Mouse (Mus musculus) cortical plate, adult 2 months (tissue): ENCODE measurements around the gene Cab39. TPM values are rescaled to one million over a fixed set of nuclear protein-coding genes. Genes with fewer than 3 reads are reported as not detected.

ENCODE experiments used
- H3K27ac ChIP-seq: fragments of 200-500 bp; 2 replicates; pipeline ENCODE4 v1.5.1; 2012; ENCODE audit warnings: low read length, control low read depth, inconsistent platforms; ENCODE audit not compliant: insufficient read depth
- H3K4me1 ChIP-seq: fragments of 200-500 bp; 2 replicates; pipeline ENCODE4 v1.6.1; 2011; ENCODE audit warnings: low read length; ENCODE audit not compliant: control insufficient read depth, insufficient read depth
- H3K4me3 ChIP-seq: fragments of 200-500 bp; 2 replicates; pipeline ENCODE4 v1.5.1; 2011; ENCODE audit warnings: mild to moderate bottlenecking, low read length, control low read depth; ENCODE audit not compliant: insufficient read depth
- CTCF ChIP-seq: fragments of 200-500 bp; IDR thresholded peaks from 2 replicates; pipeline ENCODE4 v1.5.1; 2011; ENCODE audit warnings: mild to moderate bottlenecking, control low read depth, low read length; ENCODE audit not compliant: insufficient read depth; ENCODE audit errors: extremely low read depth
- POLR2A ChIP-seq: fragments of 200-500 bp; IDR thresholded peaks from 2 replicates; pipeline ENCODE4 v1.6.1; 2011; ENCODE audit warnings: mild to moderate bottlenecking, low read length, control low read depth; ENCODE audit not compliant: insufficient read depth; ENCODE audit errors: extremely low read depth
- polyA plus RNA-seq: library from polyadenylated mRNA; depleted of rRNA; stranded (reverse); fragments of >200 nt; gene quantifications from 2 replicates; pipeline ENCODE4 v1.2.3, GENCODE M21; 2012; rRNA removed

Cab39 gene
- polyA plus RNA-seq: 113 and 114 TPM in 2 replicates

GRCm38 (mm10) chr1:85793208-85794105 lies at the start of gene Cab39:
Gene Cab39 (plus strand): TSS chr1:85793441.
- Histone ChIP-seq H3K4me3 (peak within 1 kb of the TSS; percentile 88), H3K27ac (peak within 1 kb of the TSS; percentile 100), H3K4me1 (no peaks in the 10 kb centered on the region; the same call in 1 of the 2 replicates)
- peak; percentile 27 for TF ChIP-seq CTCF
- TF ChIP-seq POLR2A: peak; percentile 66

- Histone ChIP-seq H3K4me1 (no peaks in the 10 kb centered on the region), H3K4me3 (no peak overlapping the region), H3K27ac (no peak overlapping the region)
- TF ChIP-seq POLR2A (no peak), CTCF (no peak)
These were observed 48.7 kb upstream of the Cab39 start for GRCm38 (mm10) chr1:85744539-85744938.

- H3K4me1 ChIP-seq: no peaks in the 10 kb centered on the region
- H3K4me3 ChIP-seq: no peak overlapping the region
- H3K27ac ChIP-seq: no peak overlapping the region
- TF ChIP-seq CTCF (no peak), POLR2A (no peak)
These were observed 46.7 kb upstream of the Cab39 start for GRCm38 (mm10) chr1:85746511-85746910.

DNA sequence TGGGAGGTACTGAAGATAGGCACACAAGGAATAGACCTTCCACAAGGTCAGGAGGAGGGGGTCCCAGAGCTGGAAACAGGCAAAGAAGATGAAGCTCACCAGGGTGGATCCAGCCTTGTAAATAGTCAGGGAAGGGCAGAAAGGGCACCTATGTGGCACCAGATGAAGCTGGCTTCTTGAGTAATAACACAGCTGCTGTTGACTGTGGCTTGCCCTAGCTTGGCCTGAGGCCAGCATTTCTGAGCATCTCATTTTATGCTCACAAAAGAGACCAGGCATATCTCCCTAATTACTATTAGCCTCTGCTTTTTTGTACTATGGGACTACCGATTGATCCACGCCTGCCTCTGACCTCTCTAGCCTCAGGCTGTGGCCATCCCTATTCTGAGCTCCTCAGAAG lies 43.4 kb upstream of the Cab39 start:
- no peak for TF ChIP-seq CTCF
- TF ChIP-seq POLR2A: no peak
- Histone ChIP-seq H3K27ac (no peak overlapping the region), H3K4me1 (no peaks in the 10 kb centered on the region), H3K4me3 (no peak overlapping the region)

DNA sequence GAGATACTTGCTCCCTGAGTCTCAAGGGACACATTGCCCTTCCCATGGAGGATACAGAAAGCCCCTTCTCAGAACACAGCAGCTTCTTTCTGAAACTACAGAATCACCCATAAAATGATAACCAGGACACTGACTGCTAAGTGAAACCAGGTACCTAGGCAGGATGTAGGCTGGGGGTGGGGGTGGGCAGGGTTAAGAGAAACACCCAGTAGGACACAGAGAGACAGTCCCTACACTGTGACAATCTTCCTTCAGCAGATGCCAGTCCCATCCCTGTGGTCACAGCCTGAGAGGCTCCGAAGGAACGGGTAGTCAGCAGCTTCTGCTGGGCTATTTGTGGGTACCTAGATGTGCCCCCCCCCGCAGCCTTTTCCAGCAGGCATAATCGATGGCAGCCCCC lies 42.6 kb upstream of the Cab39 start:
- Histone ChIP-seq H3K4me3 (no peak overlapping the region), H3K27ac (no peak overlapping the region), H3K4me1 (no peaks in the 10 kb centered on the region)
- TF ChIP-seq CTCF (no peak), POLR2A (no peak)

- no peak overlapping the region; the same call in 1 of the 2 replicates for H3K27ac ChIP-seq
- H3K4me3 ChIP-seq: no peak overlapping the region
- no peaks in the 10 kb centered on the region for H3K4me1 ChIP-seq
- TF ChIP-seq POLR2A (no peak), CTCF (no peak)
These were observed 41.7 kb upstream of the Cab39 start for GRCm38 (mm10) chr1:85751494-85751893.

- TF ChIP-seq POLR2A (no peak), CTCF (no peak)
- no peaks in the 10 kb centered on the region for H3K4me1 ChIP-seq
- H3K4me3 ChIP-seq: no peak overlapping the region
- H3K27ac ChIP-seq: no peak overlapping the region
These were observed 41.1 kb upstream of the Cab39 start for GRCm38 (mm10) chr1:85751932-85752680.

DNA sequence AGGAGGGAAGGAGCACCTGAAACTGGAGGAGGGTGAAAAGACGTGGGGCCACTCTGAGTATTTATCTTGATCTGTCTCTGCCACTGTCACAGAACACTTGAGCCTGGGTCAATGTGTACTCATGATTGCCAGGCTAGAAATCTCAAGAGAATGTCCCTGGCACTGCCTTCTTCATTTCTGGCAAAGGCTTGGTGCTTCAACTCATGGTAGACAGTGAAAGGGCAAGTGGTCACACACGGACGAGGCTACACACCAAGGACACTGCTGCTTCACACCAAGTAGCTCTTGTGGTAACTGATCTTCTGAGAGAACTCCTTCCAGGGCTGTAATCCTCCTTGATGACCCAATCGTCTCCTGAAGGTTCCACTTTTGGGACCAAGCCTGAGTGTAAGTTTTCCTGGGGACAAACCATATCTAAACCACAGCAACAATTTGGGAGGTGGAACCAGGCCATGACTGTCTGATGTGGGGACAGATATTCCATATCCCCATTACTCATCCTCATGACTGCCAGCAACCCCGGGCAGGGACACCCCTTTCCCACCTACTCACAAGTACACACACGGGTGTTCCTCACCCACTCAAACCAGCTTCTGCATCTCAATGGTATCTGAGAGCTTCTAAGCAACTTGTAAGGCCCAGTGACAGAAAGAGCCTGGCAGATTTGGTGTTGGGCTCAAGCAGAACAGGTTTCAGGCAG lies 35.6 kb upstream of the Cab39 start:
- TF ChIP-seq POLR2A (no peak), CTCF (no peak)
- H3K4me1 ChIP-seq: peaks cover 2% of the 10 kb centered on the region
- no peak overlapping the region for H3K4me3 ChIP-seq
- no peak overlapping the region for H3K27ac ChIP-seq
